Mouse (Mus musculus): ENCODE results near the gene Itgb6. TPM values are rescaled to one million over a fixed set of nuclear protein-coding genes. Genes with fewer than 3 reads are reported as not detected.

The Itgb6 gene
- total and polyA plus RNA-seq, 3 experiments, result not detected

DNA sequence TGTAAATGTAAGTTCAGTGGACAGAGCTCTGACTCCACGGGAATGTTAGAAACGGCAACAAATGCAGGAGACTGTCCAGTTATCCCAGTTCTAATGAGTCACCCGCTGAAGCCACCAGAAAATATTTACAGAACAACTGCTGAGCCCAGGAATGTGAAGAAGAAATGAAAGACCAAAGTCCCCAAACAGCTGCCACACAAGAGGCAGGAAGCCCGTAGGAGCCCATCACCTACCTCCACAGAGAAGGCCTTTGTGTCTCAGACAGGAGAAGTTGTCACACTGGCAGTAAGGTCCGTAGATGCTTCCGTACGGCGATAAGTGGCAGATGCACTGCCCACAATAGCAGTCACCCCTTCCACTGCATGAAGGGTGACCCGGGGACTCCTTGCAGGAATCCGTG, 94.9 kb downstream of the Itgb6 start:
- Histone ChIP-seq H3K9me3 (replicated peaks; ENCODE audit: low read length) (no peaks in the 10 kb centered on the region), H3K4me2 (ENCODE audit: insufficient read depth, low read depth, poor library complexity, severe bottlenecking) (no peak overlapping the region), H3K27me3 (replicated peaks) (no peaks in the 10 kb centered on the region), H3K79me2 (replicated peaks; ENCODE audit: control insufficient read depth, extremely low read depth, insufficient read depth, poor library complexity, severe bottlenecking) (no peaks in the 10 kb centered on the region), H3K4me3 (replicated peaks in 1 of 3; ENCODE audit: low read depth in 2 of 3, low read length in 2 of 3, poor library complexity in 1 of 3) (no peak overlapping the region), H3K4me1 (ENCODE audit: control insufficient read depth in 1 of 2, insufficient read depth in 2 of 2) (peaks cover 1 to 2% of the 10 kb centered on the region in 2 experiments; a peak in 2 of 4 replicates), H3K9ac (ENCODE audit: insufficient read depth, low read depth) (no peak overlapping the region), H3K27ac (ENCODE audit: insufficient read depth, low read depth) (no peak overlapping the region), H3K36me3 (replicated peaks in 1 of 2; ENCODE audit: control insufficient read depth in 1 of 2, insufficient read depth in 1 of 2, low read length in 1 of 2) (no peaks in the 10 kb centered on the region)
- dilution Hi-C loops (cut with MboI; ENCODE audit: extremely low pct_ligation_motif_present, extremely low pct_unique_long_range_greater_than_20kb, low sequenced_read_pairs) (no loop called here), in situ Hi-C loops (cut with MboI; ENCODE audit: low pct_ligation_motif_present, low pct_unique_long_range_greater_than_20kb, low sequenced_read_pairs) (no loop called here)
- TF ChIP-seq POLR2AphosphoS2 (IDR thresholded peaks at IDR 0.05; ENCODE audit: low read depth, low read length) (no peak), NRF1 (IDR thresholded peaks at IDR 0.05; ENCODE audit: low read depth, low read length) (no peak), TBP (conservative IDR thresholded peaks at IDR 0.05; ENCODE audit: low read depth, low read length) (no peak), SMC3 (IDR thresholded peaks at IDR 0.05; ENCODE audit: low read depth, low read length) (no peak), RAD21 (IDR thresholded peaks at IDR 0.05; ENCODE audit: low read depth, low read length) (no peak), UBTF (IDR thresholded peaks at IDR 0.05; ENCODE audit: low read depth, low read length) (no peak), NELFE (IDR thresholded peaks at IDR 0.05; ENCODE audit: low read depth, low read length) (no peak), GABPA (IDR thresholded peaks at IDR 0.05; ENCODE audit: insufficient replicate concordance, low read depth, low read length) (no peak), JUN (IDR thresholded peaks at IDR 0.05; ENCODE audit: insufficient read depth, low read depth, low read length) (no peak), TCF12 (IDR thresholded peaks at IDR 0.05; ENCODE audit: low read depth, low read length) (no peak), BHLHE40 (IDR thresholded peaks at IDR 0.05; ENCODE audit: low read depth, low read length) (no peak), ZMIZ1 (IDR thresholded peaks at IDR 0.05; ENCODE audit: low read depth, low read length) (no peak), KAT2A (IDR thresholded peaks at IDR 0.05; ENCODE audit: insufficient replicate concordance, low read length) (no peak), USF2 (conservative IDR thresholded peaks at IDR 0.05; ENCODE audit: low read depth, low read length) (no peak), IRF4 (IDR thresholded peaks at IDR 0.05; ENCODE audit: low read depth, low read length) (no peak), ELF1 (IDR thresholded peaks at IDR 0.05; ENCODE audit: low read depth, low read length) (no peak), CHD2 (IDR thresholded peaks at IDR 0.05; ENCODE audit: low read length) (no peak), CHD1 (IDR thresholded peaks at IDR 0.05; ENCODE audit: low read depth, low read length) (no peak), RCOR1 (conservative IDR thresholded peaks at IDR 0.05; ENCODE audit: low read depth, low read length) (no peak), ZKSCAN1 (IDR thresholded peaks at IDR 0.05; ENCODE audit: borderline replicate concordance, low read depth, low read length) (no peak)
- DNase-seq (ENCODE audit: extremely low read depth), result no peak

- Histone ChIP-seq H3K27ac (ENCODE audit: insufficient read depth, low read depth) (no peak overlapping the region), H3K4me2 (ENCODE audit: insufficient read depth, low read depth, poor library complexity, severe bottlenecking) (no peak overlapping the region), H3K9ac (ENCODE audit: insufficient read depth, low read depth) (no peak overlapping the region), H3K4me1 (ENCODE audit: control insufficient read depth in 1 of 2, insufficient read depth in 2 of 2) (peaks cover 2 to 8% of the 10 kb centered on the region in 2 experiments; a peak in 2 of 4 replicates), H3K27me3 (replicated peaks) (no peaks in the 10 kb centered on the region), H3K79me2 (replicated peaks; ENCODE audit: control insufficient read depth, extremely low read depth, insufficient read depth, poor library complexity, severe bottlenecking) (no peaks in the 10 kb centered on the region), H3K36me3 (replicated peaks in 1 of 2; ENCODE audit: control insufficient read depth in 1 of 2, insufficient read depth in 1 of 2, low read length in 1 of 2) (no peaks in the 10 kb centered on the region), H3K9me3 (replicated peaks; ENCODE audit: low read length) (no peaks in the 10 kb centered on the region), H3K4me3 (replicated peaks in 1 of 3; ENCODE audit: low read depth in 2 of 3, low read length in 2 of 3, poor library complexity in 1 of 3) (no peak overlapping the region)
- in situ Hi-C loops (cut with MboI; ENCODE audit: low pct_ligation_motif_present, low pct_unique_long_range_greater_than_20kb, low sequenced_read_pairs), result no loop called here
- TF ChIP-seq POLR2A (IDR thresholded peaks at IDR 0.05; ENCODE audit: low read depth, low read length), result no peak
- TF ChIP-seq BHLHE40 (IDR thresholded peaks at IDR 0.05; ENCODE audit: low read depth, low read length), result no peak
- no peak for TF ChIP-seq POLR2AphosphoS2 (IDR thresholded peaks at IDR 0.05; ENCODE audit: low read depth, low read length)
- no peak for TF ChIP-seq NRF1 (IDR thresholded peaks at IDR 0.05; ENCODE audit: low read depth, low read length)
- TF ChIP-seq USF1 (IDR thresholded peaks at IDR 0.05; ENCODE audit: low read depth, low read length), result no peak
- no peak for TF ChIP-seq MAX (IDR thresholded peaks at IDR 0.05; ENCODE audit: low read length)
- TF ChIP-seq TBP (conservative IDR thresholded peaks at IDR 0.05; ENCODE audit: low read depth, low read length), result no peak
- TF ChIP-seq USF2 (conservative IDR thresholded peaks at IDR 0.05; ENCODE audit: low read depth, low read length), result no peak
- no peak for TF ChIP-seq MAZ (IDR thresholded peaks at IDR 0.05; ENCODE audit: low read depth, low read length)
- TF ChIP-seq GABPA (IDR thresholded peaks at IDR 0.05; ENCODE audit: insufficient replicate concordance, low read depth, low read length), result no peak
- TF ChIP-seq TCF12 (IDR thresholded peaks at IDR 0.05; ENCODE audit: low read depth, low read length), result no peak
- TF ChIP-seq MYC (IDR thresholded peaks at IDR 0.05; ENCODE audit: low read depth, low read length), result no peak
- no peak for TF ChIP-seq MEF2A (IDR thresholded peaks at IDR 0.05; ENCODE audit: borderline replicate concordance, low read depth, low read length)
- dilution Hi-C loops (cut with MboI; ENCODE audit: extremely low pct_ligation_motif_present, extremely low pct_unique_long_range_greater_than_20kb, low sequenced_read_pairs), result no loop called here
- no peak for DNase-seq (ENCODE audit: extremely low read depth)
These were observed 96.7 kb downstream of the Itgb6 start for GRCm38 (mm10) chr2:60625766-60626165.

All from CH12.LX (cell line).